Mouse (Mus musculus) left cerebral cortex, adult 8-10 months (tissue): ENCODE data around the gene Capn15. TPM values are rescaled to one million over a fixed set of nuclear protein-coding genes. Genes with fewer than 3 reads are reported as not detected.

Experiments used
- DNase-seq, 2 experiments: peaks; one replicate each; pipeline ENCODE4 v3.0.0; 2022; ENCODE audit warnings: low spot score in 2 of 2
- total RNA-seq, 4 experiments: library from RNA; stranded (reverse); gene quantifications; 2 replicates each; pipeline ENCODE4 v1.2.4; 2022

The Capn15 gene
- total RNA-seq, 4 experiments from 2014 or later = 34.3 to 50.9 (median 46.4) TPM

DNA sequence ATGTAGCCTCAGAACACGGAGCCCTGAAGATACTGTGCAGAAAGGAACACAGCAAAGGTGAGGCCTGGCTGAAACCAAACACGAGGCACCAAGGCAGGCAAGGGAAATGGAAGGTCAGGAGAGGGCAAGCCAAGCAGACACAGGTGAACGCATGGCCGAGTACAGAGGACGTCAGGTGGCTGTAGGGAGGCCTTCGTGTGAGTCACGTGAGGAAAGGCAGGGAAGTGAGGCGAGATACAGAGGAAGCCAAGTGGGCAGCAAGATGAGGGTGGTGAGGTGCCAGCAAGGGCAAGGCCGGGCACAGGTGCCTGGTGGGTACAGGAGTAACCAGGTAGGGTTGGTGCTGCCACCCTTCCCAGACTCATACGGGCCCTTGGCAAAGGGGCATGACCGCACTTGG is 12.8 kb upstream of the Capn15 start:
- DNase-seq = no peak

DNA sequence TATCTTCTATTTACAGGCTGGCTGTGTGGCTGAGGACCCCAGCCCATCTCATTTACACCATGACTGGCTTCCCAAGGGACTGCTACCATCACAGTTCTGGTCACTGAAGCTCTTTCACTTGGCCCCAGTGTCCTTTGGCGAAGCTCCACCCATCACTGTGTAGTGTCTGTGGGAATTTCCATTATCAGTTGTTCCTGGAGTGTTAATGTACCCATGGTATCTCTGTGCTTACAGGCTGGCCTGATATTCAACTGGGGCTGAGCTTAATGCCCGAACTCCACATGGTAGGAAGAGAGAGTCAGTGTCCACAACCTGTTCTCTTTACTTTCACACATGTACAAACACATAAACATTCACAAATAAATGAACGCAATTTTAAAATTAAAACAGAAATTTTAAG is 7.9 kb upstream of the Capn15 start:
- DNase-seq = no peak

DNA sequence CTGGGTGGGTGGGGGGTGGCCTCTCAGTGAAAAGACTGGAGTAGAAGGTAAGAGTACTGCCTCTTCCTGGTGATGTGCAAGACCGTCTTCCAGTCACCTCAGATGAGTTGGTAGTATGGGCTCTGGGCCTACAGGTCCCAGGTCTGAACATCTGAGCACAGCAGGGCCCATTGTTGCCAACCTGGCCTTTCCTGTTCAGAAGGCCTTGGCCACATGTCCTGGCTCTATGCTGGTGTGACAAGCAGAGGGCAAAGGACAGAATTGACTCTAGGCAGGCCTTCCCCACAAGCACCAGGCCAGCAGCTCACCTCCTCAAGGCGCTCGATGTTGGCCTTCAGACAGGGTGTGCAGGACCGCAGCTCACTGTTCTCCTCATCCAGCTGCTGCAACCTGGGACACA is 6.7 kb upstream of the Capn15 start:
- DNase-seq = no peak

DNA sequence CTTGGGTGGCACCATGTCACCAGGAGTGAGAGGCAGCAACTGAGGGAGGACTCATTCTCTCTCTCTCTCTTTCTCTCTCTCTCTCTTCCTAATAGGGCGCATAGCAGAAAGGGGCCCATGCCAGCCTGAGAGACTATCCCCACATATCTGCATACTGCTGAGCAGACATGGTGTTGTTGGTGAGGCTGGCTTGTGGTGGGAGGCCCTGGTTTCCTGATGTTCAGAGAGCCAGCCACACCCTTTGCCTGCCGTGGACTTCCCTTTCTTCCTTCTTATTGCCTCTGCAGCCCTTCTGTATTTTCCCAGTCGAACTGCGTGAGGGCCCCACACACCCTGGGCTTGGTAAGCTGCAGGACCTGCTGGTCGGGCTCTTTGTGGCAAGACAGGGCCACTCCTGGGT is 4.7 kb upstream of the Capn15 start:
- DNase-seq = no peak

DNA sequence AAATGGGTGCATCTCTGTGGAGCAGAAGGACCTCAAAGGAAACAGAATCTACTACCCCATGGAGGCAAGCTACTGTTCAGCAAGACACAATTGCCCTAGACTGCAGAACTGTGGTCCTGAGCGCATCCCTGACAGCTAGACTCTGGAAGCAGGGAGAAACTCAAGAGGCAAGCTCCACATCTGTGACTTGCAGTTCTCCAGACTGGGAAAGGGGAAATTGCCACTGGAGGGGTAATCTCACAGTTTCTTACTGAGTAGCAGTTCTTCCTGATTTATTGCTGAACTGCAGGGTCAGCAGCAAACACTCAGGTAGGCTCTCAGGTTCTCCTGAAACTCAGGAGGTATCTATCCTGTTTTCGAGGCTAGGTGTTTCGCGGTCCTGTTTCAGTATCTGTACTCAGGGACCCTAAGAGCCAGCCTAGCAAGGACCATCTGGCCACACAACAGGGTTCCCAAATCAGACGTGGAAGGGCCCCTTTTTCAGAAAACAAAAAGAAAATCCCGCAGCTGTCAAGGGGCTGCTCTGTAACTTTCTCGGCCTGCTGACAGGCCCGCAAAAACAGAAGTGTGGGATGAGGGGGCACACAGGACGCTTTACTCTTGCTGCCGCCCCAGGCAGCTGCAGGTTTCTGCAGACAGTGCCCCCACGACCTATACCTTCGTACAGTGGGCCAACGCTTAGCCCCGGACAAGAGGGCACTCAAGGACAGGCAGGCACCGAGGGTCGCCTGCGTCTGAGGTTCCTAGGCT is 865 bp downstream of the Capn15 start:
- DNase-seq = no peak

DNA sequence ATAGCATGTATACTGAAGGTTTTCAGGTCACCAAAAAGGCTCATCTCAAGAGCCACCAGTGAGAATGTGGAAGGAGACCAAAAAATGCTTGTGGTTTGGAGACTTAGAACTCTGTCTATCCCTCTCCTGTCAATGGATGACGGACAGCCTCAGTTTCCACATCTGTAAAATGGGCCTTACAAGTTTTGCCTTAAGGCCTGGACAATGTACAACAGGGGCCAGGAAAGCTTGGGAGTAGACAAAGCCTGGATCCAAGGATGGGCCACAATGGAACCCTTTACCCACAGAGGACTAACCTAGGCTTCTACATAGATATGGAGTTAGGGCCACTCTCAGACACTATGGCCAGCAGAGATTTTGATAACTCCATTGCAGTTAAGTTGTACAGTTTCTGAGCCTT is 1.5 kb downstream of the Capn15 start:
- DNase-seq = no peak

DNA sequence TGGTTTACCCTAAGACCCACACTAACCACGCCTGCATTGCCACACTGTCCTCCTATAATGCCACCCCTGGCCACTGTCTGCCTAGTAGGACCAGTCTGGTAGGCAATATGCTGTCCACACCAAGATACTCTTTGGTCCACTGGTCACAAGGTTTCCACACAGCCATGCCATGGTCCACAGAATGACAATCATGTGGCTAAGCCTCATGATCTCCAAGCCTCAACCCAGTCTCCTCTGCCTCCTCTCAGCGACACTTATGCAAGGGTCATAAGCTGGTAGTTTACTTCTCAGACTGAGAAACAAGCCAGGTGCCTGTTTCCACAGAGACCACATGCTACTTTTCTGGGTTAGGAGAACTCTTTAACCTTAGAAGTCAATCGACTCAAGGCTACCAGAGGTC is 2.7 kb downstream of the Capn15 start:
- DNase-seq = no peak

DNA sequence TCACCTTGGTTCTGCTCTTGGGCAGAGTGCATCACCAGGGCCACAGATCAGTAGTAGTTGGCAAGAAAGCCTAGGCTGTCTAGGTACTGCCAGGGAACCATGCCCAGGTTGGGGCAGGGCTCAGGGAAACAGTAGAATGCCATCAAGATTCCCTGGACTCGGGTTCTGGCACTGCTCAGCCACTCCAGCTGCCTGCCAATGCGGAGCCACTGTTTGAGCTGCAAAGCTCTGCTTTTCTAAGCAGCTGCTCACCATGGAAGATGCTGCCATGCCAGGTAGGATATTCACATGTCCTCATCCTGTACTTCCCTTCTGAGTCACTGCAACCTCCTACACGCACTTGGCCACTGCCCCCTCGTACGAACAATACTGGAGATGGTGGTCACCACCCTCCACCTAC is 4.7 kb downstream of the Capn15 start:
- DNase-seq = peak in 1 of 2 experiments; percentile 54

DNA sequence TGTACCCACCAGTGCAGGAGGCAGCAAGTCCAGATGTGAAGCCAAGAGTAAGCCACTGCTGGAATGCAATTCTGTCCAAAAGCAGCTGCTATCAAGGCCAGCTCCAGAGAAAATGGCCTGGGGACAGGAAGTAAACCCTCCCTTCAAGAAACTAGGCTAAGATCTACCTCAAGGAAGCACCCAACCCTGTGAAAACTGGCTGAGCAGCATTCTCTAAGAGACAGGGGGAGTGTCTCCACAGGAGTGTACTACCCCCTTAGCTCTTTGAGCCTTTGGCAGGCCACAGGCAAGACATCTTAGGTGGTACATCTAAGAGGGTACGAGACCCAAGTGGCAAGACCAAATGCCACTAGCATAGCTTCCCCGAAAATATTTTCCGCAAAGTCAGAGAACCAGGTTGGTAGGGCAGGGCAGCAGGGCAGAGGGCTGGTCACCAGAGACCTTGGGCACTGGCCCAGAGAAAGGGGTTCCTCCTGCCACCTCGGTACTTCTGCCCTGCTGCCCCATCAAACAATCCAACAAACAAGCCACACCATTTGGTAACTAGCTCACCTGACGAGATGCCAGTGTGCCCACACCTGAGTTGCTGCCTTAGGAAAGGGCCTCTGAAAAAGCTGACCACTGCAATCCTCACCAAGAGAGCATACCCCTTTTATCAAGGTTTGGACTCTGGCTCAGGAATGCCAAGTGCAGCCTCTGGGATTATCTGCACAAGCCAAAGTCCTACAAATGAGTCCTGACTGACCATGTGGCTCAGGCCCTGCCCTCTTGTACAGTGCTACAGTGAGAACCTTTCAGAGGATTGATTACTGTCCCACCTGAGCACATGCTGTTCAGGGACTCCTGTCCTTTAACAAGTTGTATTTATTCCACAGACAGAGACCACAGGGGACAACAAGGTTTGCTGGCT is 5.5 kb downstream of the Capn15 start:
- no peak for DNase-seq

DNA sequence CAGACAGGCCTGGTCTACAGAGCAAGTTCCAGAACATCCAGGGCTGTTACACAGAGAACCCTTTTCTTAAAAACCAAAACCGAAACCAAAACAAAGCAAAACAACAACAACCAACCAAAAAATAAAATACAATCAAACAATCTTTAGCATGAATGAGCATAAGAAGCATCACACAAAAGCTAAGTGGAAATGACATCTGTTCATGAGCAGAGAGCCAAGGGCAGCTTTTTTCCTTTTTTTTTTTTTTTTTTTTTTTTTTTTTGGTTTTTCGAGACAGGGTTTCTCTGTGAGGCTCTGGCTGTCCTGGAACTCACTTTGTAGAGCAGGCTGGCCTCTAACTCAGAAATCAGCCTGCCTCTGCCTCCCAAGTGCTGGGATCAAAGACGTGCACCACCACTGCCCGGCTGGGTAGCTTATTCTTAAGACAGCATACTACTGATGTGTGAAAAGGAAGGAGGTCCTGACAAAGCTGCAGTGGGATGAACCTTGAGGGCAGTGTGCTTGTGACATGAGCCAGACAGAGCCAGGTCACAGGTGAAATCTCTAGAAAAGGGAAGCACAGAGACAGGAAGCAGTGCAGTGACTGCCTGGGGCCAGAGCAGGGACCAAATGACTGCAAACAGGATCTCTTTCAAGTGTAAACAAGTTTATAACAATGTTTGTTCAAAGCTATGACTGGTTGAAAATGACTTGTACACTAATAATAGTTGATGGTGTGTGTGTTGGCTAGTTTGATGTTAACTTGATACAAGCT is 14.5 kb downstream of the Capn15 start:
- DNase-seq = no peak

DNA sequence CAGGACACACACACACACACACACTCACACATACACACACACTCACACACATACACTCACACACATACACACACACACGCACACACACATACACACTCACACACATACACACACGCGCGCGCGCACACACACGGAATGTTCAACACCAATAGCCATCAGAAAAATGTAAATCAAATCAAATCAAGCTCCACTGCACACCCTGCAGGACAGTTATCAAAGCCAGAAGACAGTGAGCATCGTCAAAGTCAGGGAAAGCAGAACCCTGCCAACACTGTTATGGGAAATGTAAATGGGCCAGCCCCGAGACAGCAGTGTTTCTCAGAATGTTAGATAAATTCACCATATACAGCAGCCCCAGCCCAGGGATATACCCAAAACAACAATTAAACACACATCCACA is 15.1 kb downstream of the Capn15 start:
- no peak for DNase-seq

DNA sequence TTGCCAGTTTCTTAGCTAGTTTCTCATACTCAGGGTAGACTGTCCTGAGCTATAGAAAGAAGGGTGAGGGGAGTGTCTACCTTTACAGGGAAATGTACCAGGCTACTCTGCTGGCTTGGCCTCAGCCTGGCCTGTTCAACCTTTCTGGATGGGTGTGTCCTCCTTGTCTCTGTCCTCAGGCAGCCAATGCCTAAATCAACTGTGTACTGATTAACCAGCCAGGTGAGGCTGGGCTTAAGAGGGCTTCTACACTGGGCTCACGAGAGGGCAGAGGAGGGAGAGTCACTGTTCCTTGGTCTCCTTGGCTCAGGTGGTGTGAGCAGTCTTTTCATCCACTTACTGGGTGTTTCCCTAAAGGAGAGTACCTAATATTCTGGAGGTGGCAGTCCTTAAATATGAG is 17.4 kb downstream of the Capn15 start:
- DNase-seq = no peak

DNA sequence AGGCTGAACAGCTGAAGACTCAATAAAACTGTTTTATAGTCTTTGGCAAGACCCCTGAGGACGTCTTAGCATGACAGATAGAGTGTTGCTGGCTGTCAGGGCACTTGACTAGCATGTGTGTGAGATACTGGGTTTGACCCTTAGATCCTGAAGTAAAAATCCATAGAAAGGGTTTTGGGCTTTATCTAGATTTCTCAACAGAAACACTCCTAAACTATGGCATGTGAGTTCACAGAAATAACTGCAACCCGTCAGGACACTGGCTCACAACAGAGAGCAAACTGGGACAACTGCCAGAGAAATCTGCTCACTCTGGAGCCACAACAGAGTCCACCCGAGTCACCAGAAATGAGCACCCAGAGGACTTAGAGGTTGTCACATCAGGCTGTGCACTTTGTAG is 17.9 kb downstream of the Capn15 start:
- no peak for DNase-seq

DNA sequence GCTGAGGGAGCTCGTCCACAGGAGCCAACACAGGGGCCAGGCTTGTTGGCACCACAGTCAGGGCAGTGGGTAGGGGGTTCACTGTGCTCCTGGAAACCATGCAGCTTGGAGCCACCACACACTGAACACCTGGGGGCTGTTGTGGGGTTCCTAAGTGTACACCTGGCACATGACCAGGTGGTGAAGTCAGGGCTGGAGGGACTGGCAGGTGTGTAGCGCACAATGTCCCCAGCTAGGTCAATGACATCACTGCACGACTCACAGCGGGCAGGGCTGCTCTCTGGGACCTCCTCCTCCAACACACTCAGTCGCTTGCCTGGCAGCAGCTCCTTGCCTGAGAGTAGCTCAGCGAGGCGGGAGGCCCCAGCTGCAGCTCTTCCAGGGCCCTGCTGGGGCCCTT is 21.3 kb downstream of the Capn15 start:
- no peak for DNase-seq

DNA sequence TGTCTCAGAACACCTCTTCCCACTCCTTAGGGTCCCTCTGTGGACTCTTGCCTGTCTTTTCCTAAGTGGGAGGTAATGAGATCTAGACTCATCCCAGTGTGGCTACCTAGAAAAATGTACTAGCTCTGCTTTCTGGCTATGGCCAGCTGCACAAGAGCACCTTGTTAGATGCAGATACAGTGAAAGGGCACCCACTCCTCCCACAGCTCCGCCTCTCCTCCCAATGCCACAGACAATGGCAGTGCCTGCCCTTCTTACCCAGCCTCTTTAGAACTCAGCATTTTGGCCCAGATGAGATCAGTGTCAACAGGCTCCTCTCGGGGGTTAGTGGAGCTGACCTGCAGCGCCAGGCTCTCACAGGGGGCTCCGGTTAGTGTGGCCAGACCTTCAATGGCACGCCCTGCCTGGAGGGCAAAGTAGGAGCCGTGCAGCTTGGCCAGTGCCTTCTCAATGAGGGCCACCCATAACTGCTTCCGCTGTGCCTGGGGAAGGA is 23.1 kb downstream of the Capn15 start:
- DNase-seq = no peak

DNA sequence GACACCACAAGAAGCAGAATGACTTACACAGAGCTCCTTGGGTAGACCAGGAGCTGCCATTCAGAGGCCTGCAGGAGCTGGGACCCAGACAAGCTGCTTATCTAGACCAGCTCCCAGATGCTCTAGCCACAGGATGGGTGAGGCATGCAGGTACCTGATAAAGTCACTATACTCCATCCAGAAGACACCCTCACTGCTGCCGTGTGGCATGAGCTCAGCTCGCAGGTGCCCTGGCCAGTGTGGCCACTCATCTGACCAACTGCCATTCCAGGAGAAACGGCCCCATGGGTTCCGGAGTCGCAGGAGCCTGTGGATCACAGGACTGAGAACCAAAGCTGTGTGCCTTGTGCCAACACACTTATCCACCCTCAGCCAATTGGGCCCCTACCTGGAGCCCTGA is 24.0 kb downstream of the Capn15 start:
- no peak for DNase-seq

DNA sequence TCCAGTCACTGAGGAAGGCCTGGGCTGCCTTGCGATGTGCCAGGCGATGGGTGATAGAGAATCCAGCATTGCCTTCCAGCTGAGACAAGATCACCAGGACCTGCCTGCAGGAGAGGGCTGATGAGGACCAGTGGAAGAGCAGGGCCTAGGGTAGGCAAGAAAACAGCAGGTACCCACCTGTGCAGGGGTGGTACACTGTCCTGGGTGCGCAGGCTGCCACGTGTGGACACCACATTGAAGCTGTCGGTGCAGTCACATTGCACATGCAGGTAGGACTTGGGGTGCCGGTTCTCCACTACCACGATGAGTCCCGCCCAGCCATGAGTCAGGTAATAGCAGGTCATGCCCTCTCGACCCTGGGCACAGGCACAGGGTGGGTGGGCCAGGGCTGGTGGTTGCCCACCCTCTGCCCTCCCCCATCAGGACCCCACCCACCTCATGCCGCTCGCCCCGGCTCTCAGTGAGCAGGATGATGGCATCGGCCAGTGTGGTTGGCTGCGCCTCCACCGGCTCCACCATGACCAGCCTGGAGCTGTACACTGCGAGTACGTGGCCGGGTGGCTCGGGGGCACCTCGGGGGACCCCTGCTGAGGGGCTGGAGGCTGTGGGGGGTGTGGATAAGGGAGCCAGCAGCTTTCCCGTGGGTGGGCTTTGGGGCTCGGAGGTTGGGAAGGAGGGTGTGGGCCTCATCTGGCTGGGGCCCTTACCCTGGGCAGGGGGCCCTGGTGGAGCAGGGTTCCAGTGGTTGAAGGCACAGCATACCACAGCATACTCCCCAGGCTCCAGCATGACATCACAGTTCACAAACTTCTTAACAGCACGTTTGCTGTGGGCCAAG is 25.7 kb downstream of the Capn15 start:
- DNase-seq = no peak

DNA sequence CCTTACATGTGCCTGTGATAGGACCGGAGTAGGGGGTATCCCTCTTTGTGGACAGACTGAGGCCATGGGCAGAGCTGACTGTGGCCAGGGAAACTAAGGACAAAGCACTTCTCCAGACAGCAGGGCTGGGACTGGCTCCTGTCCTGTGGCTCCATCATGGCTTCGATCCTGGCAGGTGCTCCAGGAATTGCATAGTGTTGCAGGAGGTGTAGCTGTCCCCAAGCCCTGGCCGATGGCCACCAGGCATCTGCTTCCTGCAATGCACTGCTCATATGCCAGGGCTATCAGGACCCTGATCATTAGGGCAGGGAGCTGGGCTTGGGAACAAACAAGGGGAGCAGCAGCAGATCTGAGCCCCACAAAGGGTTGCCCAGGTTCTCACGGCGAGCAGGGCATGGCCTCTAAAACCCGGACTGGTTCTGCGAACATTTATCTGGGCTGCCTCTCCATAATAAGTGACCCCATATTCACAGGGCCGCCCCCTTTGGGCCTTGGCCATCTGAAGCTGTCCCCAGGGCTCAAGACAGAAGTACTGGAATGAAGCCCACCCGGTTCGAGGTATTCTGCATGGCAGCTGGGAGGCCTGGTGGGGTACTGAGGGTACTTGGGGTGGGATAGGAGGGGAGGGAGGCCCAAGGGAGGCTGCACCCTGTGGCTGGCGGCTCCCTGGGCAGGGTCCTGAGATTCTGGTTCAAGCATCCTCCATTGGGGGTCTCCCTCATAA is 26.7 kb downstream of the Capn15 start:
- DNase-seq = no peak

DNA sequence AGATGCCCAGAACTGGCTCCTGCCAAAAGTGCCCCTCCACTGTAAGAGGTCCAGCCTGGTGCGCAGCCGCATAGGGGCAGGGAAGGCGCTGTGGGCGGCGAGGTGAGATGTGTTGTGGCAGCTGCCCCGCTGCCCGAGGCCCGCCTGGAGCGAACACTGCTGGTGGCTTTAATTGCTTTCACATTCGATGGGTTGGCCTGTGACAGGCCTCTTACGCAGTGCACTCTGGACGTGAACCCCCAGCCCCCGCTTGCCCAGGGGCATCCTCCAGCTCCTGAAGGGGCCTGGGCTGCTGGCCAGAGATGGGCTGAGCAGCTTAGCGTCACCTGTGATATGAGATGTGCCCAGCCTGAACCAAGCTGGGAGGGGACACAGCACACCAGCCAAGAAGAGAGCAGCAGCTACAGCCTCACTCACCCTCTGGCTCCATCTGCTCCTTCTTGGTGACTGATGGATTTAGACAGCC is 28.0 kb downstream of the Capn15 start:
- DNase-seq = no peak

DNA sequence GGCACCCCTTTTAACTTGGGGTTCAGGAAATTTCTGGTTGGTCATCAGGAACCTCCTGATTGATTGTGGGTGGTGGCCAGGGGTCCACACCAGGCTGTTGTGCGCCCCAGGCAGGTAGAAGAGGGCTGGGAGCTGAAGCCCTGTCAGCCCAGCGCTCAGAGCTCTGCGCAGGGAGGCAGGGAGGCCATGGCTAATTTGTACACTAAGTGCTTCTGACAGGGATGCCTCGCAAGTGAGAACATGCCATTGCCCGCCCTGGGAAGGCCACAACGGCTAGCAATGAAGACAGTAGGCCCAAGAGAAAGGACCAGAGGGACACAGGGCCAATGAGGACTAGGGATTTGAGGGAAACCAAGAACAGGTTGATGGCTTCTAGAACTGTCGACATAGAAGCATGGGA is 29.0 kb downstream of the Capn15 start:
- no peak for DNase-seq
